Mouse (Mus musculus) bone marrow, adult 2 months (tissue): Measurements from ENCODE around the gene Blnk.

Experiments
- CTCF ChIP-seq: fragments of 200-500 bp; IDR thresholded peaks from 2 replicates; pipeline ENCODE4 v1.5.1; 2011; ENCODE audit warnings: low read length, control low read depth; ENCODE audit not compliant: control insufficient read depth, insufficient read depth
- POLR2A ChIP-seq: fragments of 200-500 bp; IDR thresholded peaks from 2 replicates; pipeline ENCODE4 v1.6.1; 2011; ENCODE audit warnings: low read depth, mild to moderate bottlenecking, control low read depth, low read length, borderline replicate concordance; ENCODE audit not compliant: control insufficient read depth

GRCm38 (mm10) chr19:40935376-40935775, 59.0 kb downstream of the Blnk start:
- no peak for TF ChIP-seq CTCF
- no peak for TF ChIP-seq POLR2A
